Mouse (Mus musculus) liver, embryonic 12.5 days (tissue): Measurements from ENCODE around the gene Tmem150b. TPM values are rescaled to one million over a fixed set of nuclear protein-coding genes. Genes with fewer than 3 reads are reported as not detected.

Source experiments
- ATAC-seq: fragments of 200-750 bp; cut with Nextera tagmentation; 2 replicates; pipeline ENCODE4 v1.8.0; 2017; ENCODE audit warnings: moderate number of reproducible peaks, mild to moderate bottlenecking, moderate library complexity
- H3K27ac ChIP-seq: fragments of 300-500 bp; sonication (generic); 2 replicates; pipeline ENCODE4 v1.5.1; 2016; ENCODE audit warnings: mild to moderate bottlenecking
- H3K27me3 ChIP-seq: fragments of 300-500 bp; sonication (generic); replicated peaks from 2 replicates; pipeline ENCODE4 v1.6.1; 2016; ENCODE audit warnings: mild to moderate bottlenecking, moderate library complexity
- H3K36me3 ChIP-seq: fragments of 300-500 bp; sonication (generic); 2 replicates; pipeline ENCODE4 v1.6.1; 2016; ENCODE audit warnings: mild to moderate bottlenecking, moderate library complexity
- H3K4me1 ChIP-seq: fragments of 300-500 bp; sonication (generic); 2 replicates; pipeline ENCODE4 v1.6.1; 2016
- H3K4me2 ChIP-seq: fragments of 300-500 bp; sonication (generic); 2 replicates; pipeline ENCODE4 v1.6.1; 2016; ENCODE audit warnings: mild to moderate bottlenecking, moderate library complexity
- H3K4me3 ChIP-seq: fragments of 300-500 bp; sonication (generic); 2 replicates; pipeline ENCODE4 v1.5.1; 2016; ENCODE audit warnings: mild to moderate bottlenecking, moderate library complexity
- H3K9ac ChIP-seq: fragments of 300-500 bp; sonication (generic); 2 replicates; pipeline ENCODE4 v1.6.1; 2016; ENCODE audit warnings: mild to moderate bottlenecking, moderate library complexity
- H3K9me3 ChIP-seq: fragments of 300-500 bp; sonication (generic); replicated peaks from 2 replicates; pipeline ENCODE4 v1.6.1; 2016; ENCODE audit warnings: mild to moderate bottlenecking, moderate library complexity
- WGBS: fragments of 180-500 bp; shearing (Covaris S2); methylation state at CpG from one replicate; pipeline ENCODE4 v1.1.7; 2016; ENCODE audit not compliant: insufficient replicate concordance; 5-methylcytosine and 5-hydroxymethylcytosine counted together
- polyA plus RNA-seq: library from polyadenylated mRNA; unstranded; fragments of >200 nt; fragmentation: Nextera tagmentation; extraction: Ambion mirVana; gene quantifications from 2 replicates; pipeline ENCODE4 v1.2.1, GENCODE M21; 2016

Tmem150b gene
- polyA plus RNA-seq, 1 experiment from 2014 or later, result 0.12 TPM

GRCm38 (mm10) chr7:4744886-4745285 is 19.8 kb upstream of the Tmem150b start:
- 0 out of 2 replicates have a peak overlapping the region, but pooled peaks have one; percentile 4 for H3K4me3 ChIP-seq
- peaks cover 65% of the 10 kb centered on the region for H3K36me3 ChIP-seq
- peak overlapping the region; percentile 93 for H3K9ac ChIP-seq
- H3K4me1 ChIP-seq, result peaks cover 92% of the 10 kb centered on the region
- ATAC-seq, result no peak
- whole genome bisulfite sequencing, result 58% methylated on average over 6 of the region's 6 CpGs
- H3K27me3 ChIP-seq, result no peaks in the 10 kb centered on the region
- H3K4me2 ChIP-seq, result peak overlapping the region; percentile 94
- no peaks in the 10 kb centered on the region for H3K9me3 ChIP-seq
- H3K27ac ChIP-seq, result peak overlapping the region; percentile 98

- peak overlapping the region; percentile 93 for H3K9ac ChIP-seq
These were observed 18.3 kb upstream of the Tmem150b start for GRCm38 (mm10) chr7:4743354-4743753.

GRCm38 (mm10) chr7:4742482-4742819 is 17.4 kb upstream of the Tmem150b start:
- no peaks in the 10 kb centered on the region for H3K9me3 ChIP-seq
- peak overlapping the region; percentile 98 for H3K27ac ChIP-seq
- WGBS, result 51% methylated on average over 6 of the region's 6 CpGs
- H3K4me1 ChIP-seq, result peaks cover 79% of the 10 kb centered on the region
- no peak for ATAC-seq
- peak overlapping the region; percentile 93 for H3K9ac ChIP-seq
- H3K36me3 ChIP-seq, result peaks cover 53% of the 10 kb centered on the region
- H3K4me3 ChIP-seq, result peak overlapping the region; percentile 86
- no peaks in the 10 kb centered on the region for H3K27me3 ChIP-seq
- H3K4me2 ChIP-seq, result peak overlapping the region; percentile 94

More at GRCm38 (mm10) chr7:4743354-4743753, 18.3 kb upstream of the Tmem150b start:
- Histone ChIP-seq H3K36me3 (peaks cover 53% of the 10 kb centered on the region), H3K27me3 (no peaks in the 10 kb centered on the region), H3K4me1 (peaks cover 88% of the 10 kb centered on the region), H3K27ac (peak overlapping the region; percentile 98), H3K4me2 (peak overlapping the region; percentile 94), H3K9me3 (no peaks in the 10 kb centered on the region), H3K4me3 (peak overlapping the region; percentile 86)
- peak; percentile 6; the same call in 1 of the 2 replicates for ATAC-seq
- WGBS, result 24% methylated on average over 2 of the region's 2 CpGs

GRCm38 (mm10) chr7:4741672-4742481 is 16.8 kb upstream of the Tmem150b start:
- ATAC-seq, result peak; percentile 48
- Histone ChIP-seq H3K4me3 (peak overlapping the region; percentile 86), H3K4me2 (peak overlapping the region; percentile 94), H3K4me1 (peaks cover 73% of the 10 kb centered on the region), H3K27me3 (no peaks in the 10 kb centered on the region), H3K27ac (peak overlapping the region; percentile 98), H3K36me3 (peaks cover 50% of the 10 kb centered on the region), H3K9ac (peak overlapping the region; percentile 93), H3K9me3 (no peaks in the 10 kb centered on the region)
- WGBS, result 55% methylated on average over 21 of the region's 21 CpGs

GRCm38 (mm10) chr7:4741151-4741550 is 16.1 kb upstream of the Tmem150b start:
- Histone ChIP-seq H3K4me1 (peaks cover 66% of the 10 kb centered on the region), H3K27ac (peak overlapping the region; percentile 98), H3K9me3 (no peaks in the 10 kb centered on the region), H3K9ac (peak overlapping the region; percentile 93), H3K4me3 (peak overlapping the region; percentile 86), H3K4me2 (peak overlapping the region; percentile 94), H3K27me3 (no peaks in the 10 kb centered on the region), H3K36me3 (peaks cover 43% of the 10 kb centered on the region)
- peak; percentile 54 for ATAC-seq
- WGBS, result 6% methylated on average over 4 of the region's 4 CpGs

- Histone ChIP-seq H3K4me3 (peak overlapping the region; percentile 86), H3K9me3 (no peaks in the 10 kb centered on the region), H3K4me2 (peak overlapping the region; percentile 94), H3K36me3 (peaks cover 34% of the 10 kb centered on the region), H3K9ac (peak overlapping the region; percentile 93), H3K27ac (peak overlapping the region; percentile 98), H3K4me1 (peaks cover 57% of the 10 kb centered on the region), H3K27me3 (no peaks in the 10 kb centered on the region)
- WGBS, result 0% methylated on average over 11 of the region's 14 CpGs
- peak; percentile 6 for ATAC-seq
These were observed 15.3 kb upstream of the Tmem150b start for GRCm38 (mm10) chr7:4740309-4740727.

GRCm38 (mm10) chr7:4739544-4740275 is 14.7 kb upstream of the Tmem150b start, which contains the start of gene Kmt5c:
TSS of gene Kmt5c (plus strand) at chr7:4740115.
- H3K4me1 ChIP-seq, result peaks cover 51% of the 10 kb centered on the region

GRCm38 (mm10) chr7:4739041-4739543 is 14.0 kb upstream of the Tmem150b start:
- Histone ChIP-seq H3K4me3 (peak overlapping the region; percentile 56), H3K9me3 (no peaks in the 10 kb centered on the region), H3K4me1 (peaks cover 45% of the 10 kb centered on the region), H3K27ac (peak overlapping the region; percentile 62), H3K27me3 (no peaks in the 10 kb centered on the region), H3K4me2 (peak overlapping the region; percentile 94), H3K36me3 (peaks cover 23% of the 10 kb centered on the region), H3K9ac (peak overlapping the region; percentile 37; the same call in 1 of the 2 replicates)
- no peak for ATAC-seq
- 48% methylated on average over 10 of the region's 10 CpGs for WGBS

More at GRCm38 (mm10) chr7:4739544-4740275, 14.7 kb upstream of the Tmem150b start, which contains the start of gene Kmt5c:
- Histone ChIP-seq H3K27ac (peak within 1 kb of the TSS; percentile 98), H3K4me2 (peak within 1 kb of the TSS; percentile 94), H3K9ac (peak within 1 kb of the TSS; percentile 93), H3K9me3 (no peaks in the 10 kb centered on the region), H3K36me3 (peaks cover 30% of the 10 kb centered on the region), H3K4me3 (peak within 1 kb of the TSS; percentile 86), H3K27me3 (no peaks in the 10 kb centered on the region)
- WGBS, result under 1% methylated on average over 42 of the region's 44 CpGs
- ATAC-seq, result peak; percentile 88

- H3K4me1 ChIP-seq, result peaks cover 18% of the 10 kb centered on the region
- WGBS, result 29% methylated on average over 6 of the region's 6 CpGs
- H3K27ac ChIP-seq, result peak overlapping the region; percentile 36; the same call in 1 of the 2 replicates
- H3K9me3 ChIP-seq, result no peaks in the 10 kb centered on the region
- peak overlapping the region; percentile 40 for H3K4me2 ChIP-seq
- peak; percentile 85 for ATAC-seq
- H3K4me3 ChIP-seq, result no peak overlapping the region
- H3K9ac ChIP-seq, result peak overlapping the region; percentile 46
- no peaks in the 10 kb centered on the region for H3K36me3 ChIP-seq
- 0 out of 2 replicates have a peak, but pooled peaks cover 5% of the 10 kb centered on the region for H3K27me3 ChIP-seq
These were observed 7.9 kb upstream of the Tmem150b start for GRCm38 (mm10) chr7:4732968-4733392.

GRCm38 (mm10) chr7:4731090-4731489 is 6.0 kb upstream of the Tmem150b start:
- Histone ChIP-seq H3K9me3 (no peaks in the 10 kb centered on the region), H3K36me3 (no peaks in the 10 kb centered on the region), H3K9ac (no peak overlapping the region), H3K4me2 (no peak overlapping the region), H3K4me1 (peaks cover 18% of the 10 kb centered on the region), H3K27me3 (0 out of 2 replicates have a peak, but pooled peaks cover 5% of the 10 kb centered on the region), H3K27ac (no peak overlapping the region), H3K4me3 (no peak overlapping the region)
- ATAC-seq, result no peak
- 63% methylated on average over 5 of the region's 5 CpGs for WGBS

GRCm38 (mm10) chr7:4724359-4724758 is 690 bp downstream of the Tmem150b start:
- no peak overlapping the region for H3K27ac ChIP-seq
- H3K4me3 ChIP-seq, result no peak overlapping the region
- H3K36me3 ChIP-seq, result no peaks in the 10 kb centered on the region
- H3K9ac ChIP-seq, result no peak overlapping the region
- no peaks in the 10 kb centered on the region for H3K9me3 ChIP-seq
- H3K4me1 ChIP-seq, result peaks cover 14% of the 10 kb centered on the region; the same call in 1 of the 2 replicates
- 0 out of 2 replicates have a peak, but pooled peaks cover 14% of the 10 kb centered on the region for H3K27me3 ChIP-seq
- no peak overlapping the region; the same call in 1 of the 2 replicates for H3K4me2 ChIP-seq
- 24% methylated on average over 3 of the region's 3 CpGs for WGBS
- no peak; the same call in 1 of the 2 replicates for ATAC-seq
